Mouse (Mus musculus): ENCODE measurements around the gene Arl14ep. TPM values are rescaled to one million over a fixed set of nuclear protein-coding genes. Genes with fewer than 3 reads are reported as not detected.

The Arl14ep gene
- total and polyA plus RNA-seq, 3 experiments: 47.9 to 599 (median 108) TPM

- H3K9me3 ChIP-seq (replicated peaks): no peaks in the 10 kb centered on the region
- ATAC-seq (ENCODE audit: extremely low read depth, insufficient number of reproducible peaks, low FRiP score, poor library complexity, severe bottlenecking) (no peak), DNase-seq (ENCODE audit: low spot score) (no peak)
- TF ChIP-seq CTCF (IDR thresholded peaks at IDR 0.05; ENCODE audit: low read depth, low read length) (no peak), POLR2AphosphoS5 (IDR thresholded peaks at IDR 0.05; ENCODE audit: insufficient replicate concordance, low read depth, low read length) (no peak), GATA2 (IDR thresholded peaks at IDR 0.05; ENCODE audit: borderline replicate concordance, low read depth, low read length) (no peak), TAL1 (conservative IDR thresholded peaks at IDR 0.05; ENCODE audit: low read depth, low read length) (no peak), GATA1 (IDR thresholded peaks at IDR 0.05; ENCODE audit: borderline replicate concordance, low read length) (no peak)
- H3K27me3 ChIP-seq (ENCODE audit: insufficient read depth, low read length): no peaks in the 10 kb centered on the region
- peaks cover 62% of the 10 kb centered on the region for H3K36me3 ChIP-seq (replicated peaks)
- no peak overlapping the region for H3K4me3 ChIP-seq (ENCODE audit: low read depth, low read length)
- peaks cover 24% of the 10 kb centered on the region for H3K4me1 ChIP-seq (ENCODE audit: insufficient read depth, low read depth, low read length)
These were observed 13.2 kb downstream of the Arl14ep start for GRCm38 (mm10) chr2:106961066-106961465.

- H3K4me3 ChIP-seq (ENCODE audit: low read depth, low read length): no peak overlapping the region
- no peaks in the 10 kb centered on the region for H3K9me3 ChIP-seq (replicated peaks)
- ATAC-seq (ENCODE audit: extremely low read depth, insufficient number of reproducible peaks, low FRiP score, poor library complexity, severe bottlenecking): no peak
- TF ChIP-seq CTCF (IDR thresholded peaks at IDR 0.05; ENCODE audit: low read depth, low read length): no peak
- no peak for TF ChIP-seq TAL1 (conservative IDR thresholded peaks at IDR 0.05; ENCODE audit: low read depth, low read length)
- 0 out of 2 replicates have a peak, but pooled peaks have one; percentile 35 for TF ChIP-seq POLR2AphosphoS5 (IDR thresholded peaks at IDR 0.05; ENCODE audit: insufficient replicate concordance, low read depth, low read length)
- no peak for TF ChIP-seq GATA1 (IDR thresholded peaks at IDR 0.05; ENCODE audit: borderline replicate concordance, low read length)
- no peak for TF ChIP-seq GATA2 (IDR thresholded peaks at IDR 0.05; ENCODE audit: borderline replicate concordance, low read depth, low read length)
- no peak for DNase-seq (ENCODE audit: low spot score)
- H3K4me1 ChIP-seq (ENCODE audit: insufficient read depth, low read depth, low read length): peaks cover 25% of the 10 kb centered on the region
- peaks cover 54% of the 10 kb centered on the region for H3K36me3 ChIP-seq (replicated peaks)
- H3K27me3 ChIP-seq (ENCODE audit: insufficient read depth, low read length): no peaks in the 10 kb centered on the region
These were observed 14.0 kb downstream of the Arl14ep start for GRCm38 (mm10) chr2:106960237-106960636.

GRCm38 (mm10) chr2:106959380-106959779 lies 14.8 kb downstream of the Arl14ep start:
- no peaks in the 10 kb centered on the region for H3K9me3 ChIP-seq (replicated peaks)
- H3K4me3 ChIP-seq (ENCODE audit: low read depth, low read length): no peak overlapping the region
- ATAC-seq (ENCODE audit: extremely low read depth, insufficient number of reproducible peaks, low FRiP score, poor library complexity, severe bottlenecking) (no peak), DNase-seq (ENCODE audit: low spot score) (no peak)
- no peaks in the 10 kb centered on the region for H3K27me3 ChIP-seq (ENCODE audit: insufficient read depth, low read length)
- TF ChIP-seq CTCF (IDR thresholded peaks at IDR 0.05; ENCODE audit: low read depth, low read length): no peak
- TF ChIP-seq TAL1 (conservative IDR thresholded peaks at IDR 0.05; ENCODE audit: low read depth, low read length): no peak
- H3K4me1 ChIP-seq (ENCODE audit: insufficient read depth, low read depth, low read length): peaks cover 17% of the 10 kb centered on the region
- H3K36me3 ChIP-seq (replicated peaks): peaks cover 45% of the 10 kb centered on the region

- DNase-seq (ENCODE audit: low spot score) (no peak), ATAC-seq (ENCODE audit: extremely low read depth, insufficient number of reproducible peaks, low FRiP score, poor library complexity, severe bottlenecking) (no peak)
- H3K9me3 ChIP-seq (replicated peaks): no peaks in the 10 kb centered on the region
These were observed 15.3 kb downstream of the Arl14ep start for GRCm38 (mm10) chr2:106958916-106959315.

GRCm38 (mm10) chr2:106956146-106956545 lies 18.1 kb downstream of the Arl14ep start:
- no peak overlapping the region for H3K4me3 ChIP-seq (ENCODE audit: low read depth, low read length)
- H3K36me3 ChIP-seq (replicated peaks): peaks cover 21% of the 10 kb centered on the region
- no peak for TF ChIP-seq GATA2 (IDR thresholded peaks at IDR 0.05; ENCODE audit: borderline replicate concordance, low read depth, low read length)
- peaks cover 8% of the 10 kb centered on the region for H3K27me3 ChIP-seq (ENCODE audit: insufficient read depth, low read length)
- no peak for ATAC-seq (ENCODE audit: extremely low read depth, insufficient number of reproducible peaks, low FRiP score, poor library complexity, severe bottlenecking)
- no peaks in the 10 kb centered on the region for H3K9me3 ChIP-seq (replicated peaks)
- peaks cover 5% of the 10 kb centered on the region for H3K4me1 ChIP-seq (ENCODE audit: insufficient read depth, low read depth, low read length)
- no peak for DNase-seq (ENCODE audit: low spot score)

More at GRCm38 (mm10) chr2:106958916-106959315, 15.3 kb downstream of the Arl14ep start:
- Histone ChIP-seq H3K4me3 (ENCODE audit: low read depth, low read length) (no peak overlapping the region), H3K36me3 (replicated peaks) (peaks cover 44% of the 10 kb centered on the region), H3K27me3 (ENCODE audit: insufficient read depth, low read length) (peaks cover 3% of the 10 kb centered on the region; the same call in 1 of the 2 replicates), H3K4me1 (ENCODE audit: insufficient read depth, low read depth, low read length) (peaks cover 15% of the 10 kb centered on the region)
- TF ChIP-seq TAL1 (conservative IDR thresholded peaks at IDR 0.05; ENCODE audit: low read depth, low read length) (no peak), GATA1 (IDR thresholded peaks at IDR 0.05; ENCODE audit: borderline replicate concordance, low read length) (no peak), CTCF (IDR thresholded peaks at IDR 0.05; ENCODE audit: low read depth, low read length) (no peak), GATA2 (IDR thresholded peaks at IDR 0.05; ENCODE audit: borderline replicate concordance, low read depth, low read length) (no peak), POLR2AphosphoS5 (IDR thresholded peaks at IDR 0.05; ENCODE audit: insufficient replicate concordance, low read depth, low read length) (no peak)

GRCm38 (mm10) chr2:106955621-106956020 lies 18.6 kb downstream of the Arl14ep start:
- H3K27me3 ChIP-seq (ENCODE audit: insufficient read depth, low read length): peaks cover 8% of the 10 kb centered on the region
- H3K4me1 ChIP-seq (ENCODE audit: insufficient read depth, low read depth, low read length): peaks cover 5% of the 10 kb centered on the region
- DNase-seq (ENCODE audit: low spot score) (peak; percentile 23), ATAC-seq (ENCODE audit: extremely low read depth, insufficient number of reproducible peaks, low FRiP score, poor library complexity, severe bottlenecking) (peak; percentile 50; the same call in 1 of the 2 replicates)
- H3K4me3 ChIP-seq (ENCODE audit: low read depth, low read length): no peak overlapping the region
- no peaks in the 10 kb centered on the region for H3K9me3 ChIP-seq (replicated peaks)
- peaks cover 18% of the 10 kb centered on the region for H3K36me3 ChIP-seq (replicated peaks)
- TF ChIP-seq CTCF (IDR thresholded peaks at IDR 0.05; ENCODE audit: low read depth, low read length) (peak; percentile 58), GATA2 (IDR thresholded peaks at IDR 0.05; ENCODE audit: borderline replicate concordance, low read depth, low read length) (no peak)

GRCm38 (mm10) chr2:106954975-106955374 lies 19.2 kb downstream of the Arl14ep start:
- H3K36me3 ChIP-seq (replicated peaks): peaks cover 13% of the 10 kb centered on the region
- H3K27me3 ChIP-seq (ENCODE audit: insufficient read depth, low read length): peaks cover 8% of the 10 kb centered on the region
- no peak overlapping the region for H3K4me3 ChIP-seq (ENCODE audit: low read depth, low read length)
- ATAC-seq (ENCODE audit: extremely low read depth, insufficient number of reproducible peaks, low FRiP score, poor library complexity, severe bottlenecking): no peak
- TF ChIP-seq GATA1 (IDR thresholded peaks at IDR 0.05; ENCODE audit: borderline replicate concordance, low read length): no peak
- TF ChIP-seq CTCF (IDR thresholded peaks at IDR 0.05; ENCODE audit: low read depth, low read length): no peak
- TF ChIP-seq GATA2 (IDR thresholded peaks at IDR 0.05; ENCODE audit: borderline replicate concordance, low read depth, low read length): no peak
- TF ChIP-seq POLR2AphosphoS5 (IDR thresholded peaks at IDR 0.05; ENCODE audit: insufficient replicate concordance, low read depth, low read length): no peak
- TF ChIP-seq TAL1 (conservative IDR thresholded peaks at IDR 0.05; ENCODE audit: low read depth, low read length): no peak
- H3K4me1 ChIP-seq (ENCODE audit: insufficient read depth, low read depth, low read length): peaks cover 5% of the 10 kb centered on the region
- no peaks in the 10 kb centered on the region for H3K9me3 ChIP-seq (replicated peaks)
- no peak for DNase-seq (ENCODE audit: low spot score)
